Mouse (Mus musculus) large intestine, adult 2 months (tissue): ENCODE data around the gene Gm5622. TPM values are rescaled to one million over a fixed set of nuclear protein-coding genes. Genes with fewer than 3 reads are reported as not detected.
"Not testable (repeated sequence)": the region's sequence is repeated elsewhere in the genome, so short reads cannot be mapped to it uniquely, and the experiment has no call there.

ENCODE experiments used
- DNase-seq: peaks from one replicate; pipeline ENCODE4 v3.0.0-alpha.2; 2012; ENCODE audit warnings: low read depth, low spot score
- WGBS: fragments of 180-500 bp; shearing (Covaris S2); methylation state at CpG from one replicate; pipeline ENCODE4 v1.1.7; 2018; 5-methylcytosine and 5-hydroxymethylcytosine counted together
- polyA plus RNA-seq: library from polyadenylated mRNA; depleted of rRNA; stranded (reverse); fragments of >200 nt; gene quantifications from 2 replicates; pipeline ENCODE4 v1.2.3, GENCODE M21; 2012; rRNA removed

Gene Gm5622
- not detected in 2 replicates for polyA plus RNA-seq

DNA sequence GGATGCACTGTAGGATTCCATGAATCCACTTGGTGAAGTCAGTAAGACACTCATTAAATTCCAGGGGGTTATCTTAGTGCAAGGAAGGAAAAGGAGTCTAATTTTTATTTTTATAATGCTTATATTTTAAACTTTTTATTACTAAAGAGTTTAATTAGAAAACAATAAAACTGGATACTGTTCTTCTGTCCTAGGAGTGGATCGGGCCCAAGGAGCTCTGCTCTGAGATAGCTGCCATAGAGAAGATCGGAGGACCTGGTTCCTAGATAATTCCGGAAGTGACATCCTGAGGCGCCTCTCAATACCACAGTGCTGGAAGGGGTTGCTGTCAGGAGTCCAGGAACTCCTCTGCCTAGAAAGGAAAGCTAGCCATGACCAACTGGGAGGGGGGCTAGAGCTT lies at the start of gene Gm5622:
Gm5622 (plus strand) TSS at position 301 of the 400 bp plus-strand sequence.
- WGBS, result 91% methylated on average over 4 of the region's 4 CpGs
- no peak for DNase-seq

DNA sequence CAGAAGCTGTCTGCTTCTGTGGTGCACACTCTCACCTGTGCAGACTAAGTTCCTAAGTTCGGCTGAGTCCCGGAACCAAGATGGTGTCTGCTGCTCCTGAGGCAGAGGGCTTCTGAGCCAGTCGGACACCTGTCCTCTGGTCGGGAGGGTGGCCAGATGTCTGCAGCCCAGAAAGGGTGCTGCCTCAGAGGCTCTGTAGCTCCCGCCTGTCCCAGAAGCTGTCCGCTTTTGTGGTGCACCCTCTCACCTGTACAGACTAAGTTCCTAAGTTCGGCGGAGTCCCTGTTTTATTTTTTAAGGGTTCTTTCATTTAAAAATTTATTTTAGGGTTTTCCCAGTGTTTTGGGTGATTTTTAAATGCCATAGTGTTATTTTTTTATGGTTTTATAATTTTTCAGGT lies 45.2 kb upstream of the Gm5622 start:
- WGBS, result 94% methylated on average over 8 of the region's 8 CpGs
- DNase-seq, result no peak

DNA sequence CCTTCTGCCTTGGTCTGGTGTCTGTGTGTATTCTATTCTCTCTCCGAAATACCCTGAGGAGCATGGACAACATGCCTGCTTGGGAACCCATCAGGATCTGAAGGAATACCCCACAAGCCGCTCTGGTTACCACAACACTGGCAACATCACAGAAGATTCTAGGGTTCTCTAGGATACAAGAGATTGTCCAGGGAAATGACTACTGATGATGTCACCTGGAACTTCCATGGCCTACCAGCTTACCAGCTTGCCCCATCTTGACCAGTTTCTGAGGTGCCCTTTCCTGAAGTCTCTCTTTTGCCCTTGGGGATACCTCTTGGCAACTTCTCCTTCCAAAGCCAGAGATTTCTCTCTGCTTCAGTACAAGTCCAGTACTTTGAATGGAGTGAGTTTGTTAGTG lies 21.4 kb downstream of the Gm5622 start, which contains the start of gene Gm17175:
Gm17175 (minus strand) TSS at position 101 of the 400 bp plus-strand sequence.
- not testable (repeated sequence) for DNase-seq
- 86% methylated on average over 2 of the region's 2 CpGs for WGBS

DNA sequence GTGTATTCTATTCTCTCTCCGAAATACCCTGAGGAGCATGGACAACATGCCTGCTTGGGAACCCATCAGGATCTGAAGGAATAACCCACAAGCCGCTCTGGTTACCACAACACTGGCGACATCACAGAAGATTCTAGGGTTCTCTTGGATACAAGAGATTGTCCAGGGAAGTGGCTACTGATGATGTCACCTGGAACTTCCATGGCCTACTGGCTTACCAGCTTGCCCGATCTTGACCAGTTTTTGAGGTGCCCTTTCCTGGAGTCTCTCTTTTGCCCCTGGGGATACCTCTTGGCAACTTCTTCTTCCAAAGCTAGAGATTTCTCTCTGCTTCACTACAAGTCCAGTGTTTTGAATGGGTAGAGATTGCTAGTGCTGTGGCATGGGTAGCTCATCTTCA lies 39.4 kb downstream of the Gm5622 start, which contains the start of gene Gm17174:
Gm17174 (minus strand) TSS at position 101 of the 400 bp plus-strand sequence.
- WGBS, result 95% methylated on average over 4 of the region's 4 CpGs
- not testable (repeated sequence) for DNase-seq

DNA sequence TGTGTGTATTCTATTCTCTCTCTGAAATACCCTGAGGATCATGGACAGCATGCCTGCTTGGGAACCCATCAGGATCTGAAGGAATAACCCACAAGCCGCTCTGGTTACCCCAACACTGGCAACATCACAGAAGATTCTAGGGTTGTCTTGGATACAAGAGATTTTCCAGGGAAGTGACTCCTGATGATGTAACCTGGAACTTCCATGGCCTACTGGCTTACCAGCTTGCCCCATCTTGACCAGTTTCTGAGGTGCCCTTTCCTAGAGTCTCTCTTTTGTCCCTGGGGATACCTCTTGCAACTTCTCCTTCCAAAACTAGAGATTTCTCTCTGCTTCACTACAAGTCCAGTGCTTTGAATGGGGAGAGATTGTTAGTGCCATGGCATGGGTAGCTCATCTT lies 58.6 kb downstream of the Gm5622 start, which contains the start of gene Gm17078:
Gm17078 (minus strand) TSS at position 101 of the 400 bp plus-strand sequence.
- 76% methylated on average over 1 of the region's 1 CpGs for WGBS
- DNase-seq, result no peak

DNA sequence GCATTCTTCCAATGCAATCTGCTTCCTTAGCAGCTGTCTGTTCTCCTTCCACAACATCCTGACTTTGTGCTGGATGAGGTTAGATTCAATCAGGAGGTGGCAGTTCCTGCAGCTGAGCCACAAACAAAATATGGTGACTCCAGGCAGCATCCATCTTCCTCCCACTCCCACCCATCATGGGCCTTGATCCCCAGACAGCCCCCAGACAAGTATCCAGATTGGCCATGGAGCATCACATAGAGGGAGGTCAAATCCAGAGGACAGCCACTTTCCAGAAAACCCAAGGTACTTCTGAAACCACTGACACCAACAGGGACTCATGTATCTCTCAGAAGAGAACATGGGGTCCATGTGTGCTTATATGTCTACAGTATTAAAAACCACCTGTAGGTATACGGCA lies 79.8 kb downstream of the Gm5622 start:
- not testable (repeated sequence) for DNase-seq
- 94% methylated on average over 1 of the region's 1 CpGs for WGBS

DNA sequence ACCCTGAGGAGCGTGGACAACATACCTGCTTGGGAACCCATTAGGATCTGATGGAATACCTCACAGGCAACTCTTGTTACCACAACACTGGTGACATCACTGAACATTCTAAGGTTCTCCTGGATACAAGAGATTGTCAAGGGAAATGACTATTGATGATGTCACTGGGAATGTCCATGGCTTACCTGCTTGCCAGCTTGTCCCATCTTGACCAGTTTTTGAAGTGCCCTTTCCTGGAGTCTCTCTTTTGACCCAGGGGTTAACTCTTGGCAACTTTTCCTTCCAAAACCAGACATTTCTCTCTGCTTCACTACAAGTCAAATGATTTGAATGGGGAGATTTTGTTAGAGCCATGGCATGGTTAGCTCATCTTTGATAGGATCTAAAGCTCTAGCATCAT lies 83.0 kb downstream of the Gm5622 start, which contains the start of gene Gm4181:
Gm4181 (minus strand) TSS at position 101 of the 400 bp plus-strand sequence.
- DNase-seq, result not testable (repeated sequence)
- WGBS, result 63% methylated on average over 1 of the region's 1 CpGs

DNA sequence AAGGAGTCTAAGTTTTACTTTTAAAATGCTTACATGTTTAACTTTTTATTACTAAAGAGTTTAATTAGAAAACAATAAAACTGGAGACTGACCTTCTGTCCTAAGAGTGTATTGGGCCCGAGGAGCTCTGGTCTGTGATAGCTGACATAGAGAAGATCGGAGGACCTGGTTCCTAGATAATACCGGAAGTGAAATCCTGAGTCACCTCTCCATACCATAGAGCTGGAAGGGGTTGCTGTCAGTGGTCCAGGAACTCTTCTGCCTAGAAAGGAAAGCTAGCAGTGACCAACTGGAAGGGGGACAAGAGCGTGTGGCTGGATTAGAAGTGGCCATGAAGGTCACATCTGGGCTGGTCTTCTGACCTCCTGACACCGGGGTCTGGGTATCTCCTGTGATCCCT lies 124.7 kb downstream of the Gm5622 start:
- 86% methylated on average over 5 of the region's 5 CpGs for WGBS
- DNase-seq, result no peak

DNA sequence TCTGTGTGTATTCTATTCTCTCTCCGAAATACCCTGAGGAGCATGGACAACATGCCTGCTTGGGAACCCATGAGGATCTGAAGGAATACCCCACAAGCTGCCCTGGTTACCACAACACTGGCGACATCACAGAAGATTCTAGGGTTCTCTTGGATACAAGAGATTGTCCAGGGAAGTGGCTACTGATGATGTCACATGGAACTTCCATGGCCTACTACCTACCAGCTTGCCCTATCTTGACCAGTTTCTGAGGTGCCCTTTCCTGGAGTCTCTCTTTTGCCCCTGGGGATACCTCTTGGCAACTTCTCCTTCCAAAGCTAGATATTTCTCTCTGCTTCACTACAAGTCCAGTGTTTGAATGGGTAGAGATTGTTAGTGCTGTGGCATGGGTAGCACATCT lies 142.8 kb downstream of the Gm5622 start, which contains the start of gene Gm17079:
Gm17079 (minus strand) TSS at position 101 of the 400 bp plus-strand sequence.
- not testable (repeated sequence) for DNase-seq
- 89% methylated on average over 1 of the region's 2 CpGs for WGBS

Other genes starting within 250 kb of the Gm5622 start
- not detected in 2 replicates for gene Gm7247, start 191.0 kb upstream of the Gm5622 start, polyA plus RNA-seq
- not detected in 2 replicates for gene Vmn2r88, start 142.0 kb upstream of the Gm5622 start, polyA plus RNA-seq
- gene Vmn2r89, start 100.9 kb upstream of the Gm5622 start, polyA plus RNA-seq, result not detected in 2 replicates
- not detected in 2 replicates for gene Gm17175, start 21.3 kb downstream of the Gm5622 start, polyA plus RNA-seq
- not detected in 2 replicates for gene Gm17174, start 39.3 kb downstream of the Gm5622 start, polyA plus RNA-seq
- not detected in 2 replicates for gene Gm17078, start 58.5 kb downstream of the Gm5622 start, polyA plus RNA-seq
- not detected in 2 replicates for gene Gm4181, start 82.9 kb downstream of the Gm5622 start, polyA plus RNA-seq
- gene Gm17079, start 142.7 kb downstream of the Gm5622 start, polyA plus RNA-seq, result not detected in 2 replicates
- gene Gm5800, start 164.4 kb downstream of the Gm5622 start, polyA plus RNA-seq, result not detected in 2 replicates
- gene Ang4, start 220.8 kb downstream of the Gm5622 start, polyA plus RNA-seq, result 726 and 776 TPM in 2 replicates
- not detected in 2 replicates for gene AY358078, start 247.3 kb downstream of the Gm5622 start, polyA plus RNA-seq